Mouse (Mus musculus): ENCODE data around the gene Lhpp. TPM values are rescaled to one million over a fixed set of nuclear protein-coding genes. Genes with fewer than 3 reads are reported as not detected.

Lhpp gene
- total RNA-seq (2021) = 10 to 100 TPM; 12.5 to 13.2 TPM
- long read RNA-seq, experiment 1, transcript Lhpp-201 (7 exons, 1,612 nt) = major isoform, 8 of 13 reads
- long read RNA-seq, experiment 1, partial matches to known transcripts = 3 of 13 reads
- long read RNA-seq, experiment 1, other reads (novel, unspliced or antisense) = 2 of 13 reads
- long read RNA-seq, experiment 2, transcript Lhpp-201 (7 exons, 1,612 nt) = major isoform, 13 of 16 reads
- long read RNA-seq, experiment 2, partial matches to known transcripts = 0 of 16 reads
- long read RNA-seq, experiment 2, other reads (novel, unspliced or antisense) = 3 of 16 reads

GRCm38 (mm10) chr7:132610468-132611318 lies at the start of gene Lhpp:
TSS of gene Lhpp (plus strand) at chr7:132610638.
- peak; percentile 80 for DNase-seq

DNA sequence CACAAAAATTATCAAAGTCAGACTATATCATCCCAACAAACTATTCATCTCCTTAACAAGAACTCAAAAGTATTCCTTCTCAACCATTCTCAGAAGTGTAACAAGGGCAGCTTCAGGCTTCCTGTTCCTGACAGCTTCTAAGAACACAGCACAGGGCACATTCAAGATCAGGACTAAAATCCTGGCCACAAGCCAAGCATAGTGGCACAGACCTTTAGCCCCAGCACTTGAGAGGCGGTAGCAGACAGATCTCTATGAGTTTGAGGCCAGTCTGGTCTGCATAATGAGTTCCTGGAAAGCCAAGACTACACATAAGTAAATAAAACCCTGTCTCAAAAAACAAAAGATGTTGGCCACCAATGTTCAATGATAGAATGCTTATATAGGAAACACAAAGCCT lies 44.6 kb upstream of the Lhpp start:
- no peak for DNase-seq

DNA sequence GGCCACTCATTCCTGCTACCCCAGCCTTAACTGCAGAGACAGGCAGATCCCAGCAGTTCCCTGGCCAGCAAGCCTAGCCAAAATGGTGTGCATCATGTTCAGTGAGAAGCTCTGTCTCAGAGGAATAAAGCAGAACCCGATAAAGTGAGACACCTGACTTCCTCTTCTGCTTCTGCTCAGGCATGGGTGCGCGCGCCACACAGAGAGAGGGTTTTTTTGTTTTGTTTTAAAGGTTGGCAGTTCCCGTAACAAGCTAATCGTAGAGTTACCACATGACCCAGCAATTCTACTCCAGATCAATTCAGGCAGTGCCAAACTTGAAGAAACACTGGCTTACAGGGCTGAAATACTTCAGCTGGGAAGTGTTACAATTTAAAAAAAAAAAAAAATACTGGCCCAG lies 41.6 kb upstream of the Lhpp start:
- DNase-seq = no peak

DNA sequence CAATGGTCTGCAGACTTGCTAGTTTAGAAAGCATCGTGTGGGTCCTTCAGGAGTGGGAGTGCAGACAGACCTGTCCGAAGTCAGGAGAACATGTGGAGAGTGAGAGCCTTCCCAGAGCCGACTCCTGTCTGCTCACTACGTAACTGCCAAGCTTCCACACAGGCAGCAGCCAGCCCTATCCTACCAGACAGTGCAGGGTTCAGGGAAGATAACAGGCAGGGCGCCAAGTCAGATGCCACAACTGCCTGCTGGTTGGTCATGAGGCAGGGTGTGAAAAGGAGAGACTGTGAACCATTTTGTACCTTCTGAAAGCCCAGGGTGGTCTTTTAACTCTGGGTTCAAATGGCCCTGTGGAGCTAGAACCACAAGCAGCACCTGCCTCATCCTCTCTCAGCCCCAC lies 40.4 kb upstream of the Lhpp start:
- DNase-seq = no peak

- no peak for DNase-seq
These were observed 39.0 kb upstream of the Lhpp start for GRCm38 (mm10) chr7:132571481-132571880.

DNA sequence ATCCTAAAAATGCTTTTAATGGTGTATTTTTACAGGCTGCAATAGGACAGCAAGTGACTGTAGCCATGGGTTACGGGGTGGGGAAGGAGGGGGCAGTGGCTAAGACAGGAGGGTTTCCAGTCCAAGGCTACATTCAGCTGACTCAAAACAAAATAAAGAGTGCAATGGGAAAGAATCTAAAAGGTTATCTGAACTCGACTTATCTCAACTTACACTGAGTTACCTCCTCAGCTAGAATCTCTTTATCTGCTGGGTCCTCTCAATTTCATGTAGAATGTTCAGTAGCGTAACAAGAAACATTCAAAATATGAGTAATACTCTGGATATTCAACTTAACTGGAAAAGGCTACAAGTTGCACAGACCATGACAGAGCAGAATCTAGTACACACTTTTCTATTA lies 37.7 kb upstream of the Lhpp start:
- no peak for DNase-seq

DNA sequence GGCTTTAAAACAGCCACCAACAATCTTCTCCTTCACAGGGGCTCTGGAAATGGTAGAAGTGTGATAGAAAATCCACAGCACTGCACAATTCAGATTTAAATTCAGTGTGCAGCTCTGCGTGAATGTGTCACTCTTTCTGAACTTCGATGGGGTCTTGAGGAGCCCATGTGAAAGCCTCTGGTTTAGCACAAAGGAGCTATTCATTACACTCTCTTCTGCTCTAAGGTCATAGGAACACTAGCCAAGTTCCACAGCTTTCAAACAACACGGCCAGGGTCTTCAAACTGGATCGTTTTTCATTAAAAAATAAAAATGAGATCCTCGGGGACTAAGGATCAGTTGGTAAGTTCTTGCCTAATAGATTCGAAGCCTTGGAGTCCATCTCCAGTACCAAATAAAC lies 37.2 kb upstream of the Lhpp start:
- DNase-seq = no peak

GRCm38 (mm10) chr7:132574646-132575045 lies 35.8 kb upstream of the Lhpp start:
- no peak for DNase-seq

DNA sequence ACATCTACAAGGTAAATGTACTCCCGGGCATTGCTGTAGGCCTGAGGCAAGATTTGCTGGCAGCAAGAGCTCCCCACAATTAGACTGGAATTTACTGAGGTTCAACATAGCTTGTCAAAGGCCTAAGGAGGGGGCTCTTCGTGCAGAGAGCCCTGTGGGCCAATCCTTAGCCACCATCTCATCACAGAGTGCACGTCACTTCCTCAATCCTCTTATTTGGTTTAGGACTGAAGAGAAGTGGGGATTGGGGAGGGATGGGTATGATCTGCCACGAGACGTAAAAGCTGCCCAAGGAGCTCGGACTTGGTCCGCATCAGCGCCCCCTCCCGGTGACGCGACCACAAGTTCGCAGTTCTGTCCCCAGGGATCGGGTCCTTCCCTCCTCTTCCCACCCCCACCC lies 34.8 kb upstream of the Lhpp start:
- peak; percentile 78 for DNase-seq

DNA sequence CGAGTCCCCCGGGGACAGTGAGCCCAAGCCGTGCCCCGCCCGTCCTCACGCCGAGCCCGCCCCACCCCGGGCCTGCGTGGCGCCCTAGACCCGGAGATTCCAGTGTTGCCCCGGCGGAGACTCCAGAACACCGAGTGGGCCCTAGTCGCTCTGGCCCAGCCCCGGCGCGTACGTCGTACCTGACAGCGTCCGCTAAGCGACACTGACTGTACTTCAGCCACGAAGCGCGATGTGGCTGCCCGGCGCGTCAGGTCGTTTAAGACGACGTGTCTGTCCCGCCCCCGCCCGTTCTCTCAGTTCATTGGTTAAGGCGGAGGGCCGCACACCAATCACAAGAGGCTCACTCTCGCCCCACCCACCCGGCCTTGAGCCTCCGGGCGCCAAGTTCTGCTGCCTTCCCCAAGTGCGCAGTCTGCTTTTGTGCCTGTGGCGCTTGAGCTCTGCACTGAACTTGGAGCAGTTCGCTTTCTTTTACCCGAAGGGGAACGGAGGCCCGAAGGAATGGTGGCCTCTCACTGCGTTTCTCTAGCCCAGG lies 34.3 kb upstream of the Lhpp start, which contains the start of gene Oat:
Gene Oat (minus strand): TSS at position 283 of the 535 bp plus-strand sequence.
- peak; percentile 96 for DNase-seq

GRCm38 (mm10) chr7:132576891-132577290 lies 33.5 kb upstream of the Lhpp start:
- no peak for DNase-seq

- no peak for DNase-seq
These were observed 29.9 kb upstream of the Lhpp start for GRCm38 (mm10) chr7:132580511-132580910.

DNA sequence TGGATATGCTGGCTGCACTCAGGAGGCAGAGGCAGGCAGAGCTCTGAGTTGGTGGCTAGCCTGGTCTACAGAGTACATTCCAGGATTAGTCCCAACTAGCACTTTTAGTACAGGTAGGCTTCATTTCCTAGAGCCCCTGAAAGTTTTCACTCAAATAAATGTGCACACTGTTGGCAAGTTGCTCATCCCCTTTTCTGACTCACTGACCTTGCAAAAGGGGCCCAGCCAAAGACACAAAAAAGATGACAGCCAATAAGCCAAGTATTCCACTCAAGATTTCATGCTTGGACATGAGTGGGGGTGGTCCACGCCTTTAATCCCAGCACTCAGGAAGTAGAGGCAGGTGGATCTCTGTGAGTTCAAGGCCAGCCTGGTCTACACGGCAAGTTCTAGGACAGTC lies 29.0 kb upstream of the Lhpp start:
- DNase-seq = no peak

DNA sequence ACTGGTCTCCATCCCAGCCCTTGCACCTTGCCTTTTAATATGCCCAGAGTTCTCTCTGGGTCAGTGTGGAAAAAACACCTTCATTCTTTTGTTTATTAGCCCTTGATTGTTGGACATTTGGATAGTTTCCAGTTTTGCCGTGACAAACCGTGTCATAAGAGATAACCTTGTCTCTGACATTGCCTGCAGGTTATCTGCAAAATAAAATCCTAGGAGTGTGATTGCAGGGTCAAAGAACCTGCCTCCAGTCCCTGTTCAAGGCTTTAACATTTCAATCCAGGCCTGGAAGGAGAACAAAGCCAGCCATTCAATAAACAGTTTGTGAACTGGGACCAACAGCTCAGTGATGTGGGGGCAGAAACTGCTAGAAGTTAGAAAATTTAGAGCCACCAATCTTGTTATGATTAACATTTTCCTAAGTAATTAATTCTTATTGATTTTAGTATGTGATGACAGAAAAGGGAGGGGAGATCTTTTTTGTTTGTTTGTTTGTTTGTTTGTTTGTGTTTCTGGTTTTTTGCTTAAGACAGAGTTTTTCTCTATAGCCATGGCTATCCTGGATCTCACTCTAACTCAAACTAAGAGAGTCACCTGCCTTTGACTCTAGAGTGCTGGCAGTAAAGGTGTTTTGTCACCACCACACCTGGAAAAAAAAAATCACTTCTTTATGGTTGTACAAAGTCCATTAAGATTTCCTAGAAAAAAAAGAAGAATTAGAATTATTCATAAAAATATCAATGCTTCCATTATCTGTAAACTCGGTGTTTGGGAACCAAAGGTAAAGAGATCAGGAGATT lies 24.5 kb upstream of the Lhpp start:
- DNase-seq = no peak

DNA sequence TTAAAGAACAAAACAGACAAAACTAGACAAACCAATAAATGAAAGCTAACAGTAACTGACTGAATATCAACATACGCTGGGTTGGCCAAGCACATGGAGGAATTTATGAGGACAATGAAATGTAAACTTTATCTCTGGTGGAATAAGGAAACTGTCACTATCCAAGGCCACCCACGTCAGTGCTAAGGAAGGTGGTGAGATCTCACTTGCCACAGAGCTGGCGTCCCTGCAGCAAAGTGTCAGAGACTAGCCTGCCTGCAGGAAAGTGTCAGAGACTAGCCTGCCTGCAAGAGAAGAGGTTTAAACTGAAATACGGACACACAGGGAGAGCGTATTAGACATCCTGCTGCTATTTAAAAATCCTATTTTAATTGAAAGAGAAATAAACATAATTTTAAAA lies 23.3 kb upstream of the Lhpp start:
- DNase-seq = no peak

- no peak for DNase-seq
These were observed 20.8 kb upstream of the Lhpp start for GRCm38 (mm10) chr7:132589610-132590009.

GRCm38 (mm10) chr7:132593762-132594161 lies 16.7 kb upstream of the Lhpp start:
- no peak for DNase-seq

DNA sequence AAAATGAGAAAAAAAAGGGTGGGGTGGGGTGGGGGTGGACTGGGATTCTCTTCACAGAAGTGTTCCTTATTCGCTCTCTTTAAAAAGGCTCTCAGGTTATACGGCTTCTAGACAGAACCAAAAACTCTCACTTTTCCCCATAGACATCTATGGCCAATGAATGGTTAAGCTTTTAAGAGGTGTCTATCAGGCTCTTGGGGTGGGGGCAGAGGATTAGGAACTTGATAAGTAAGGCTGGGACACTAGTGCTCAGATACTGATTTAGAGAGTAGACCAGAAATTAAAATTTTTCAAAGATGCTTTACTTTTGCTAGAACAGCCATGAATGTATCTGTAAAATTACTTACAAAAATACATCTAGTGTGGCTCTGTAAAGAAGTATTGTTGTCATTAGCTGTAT lies 16.1 kb upstream of the Lhpp start:
- DNase-seq = no peak

- DNase-seq = no peak
These were observed 14.7 kb upstream of the Lhpp start for GRCm38 (mm10) chr7:132595787-132596186.

DNA sequence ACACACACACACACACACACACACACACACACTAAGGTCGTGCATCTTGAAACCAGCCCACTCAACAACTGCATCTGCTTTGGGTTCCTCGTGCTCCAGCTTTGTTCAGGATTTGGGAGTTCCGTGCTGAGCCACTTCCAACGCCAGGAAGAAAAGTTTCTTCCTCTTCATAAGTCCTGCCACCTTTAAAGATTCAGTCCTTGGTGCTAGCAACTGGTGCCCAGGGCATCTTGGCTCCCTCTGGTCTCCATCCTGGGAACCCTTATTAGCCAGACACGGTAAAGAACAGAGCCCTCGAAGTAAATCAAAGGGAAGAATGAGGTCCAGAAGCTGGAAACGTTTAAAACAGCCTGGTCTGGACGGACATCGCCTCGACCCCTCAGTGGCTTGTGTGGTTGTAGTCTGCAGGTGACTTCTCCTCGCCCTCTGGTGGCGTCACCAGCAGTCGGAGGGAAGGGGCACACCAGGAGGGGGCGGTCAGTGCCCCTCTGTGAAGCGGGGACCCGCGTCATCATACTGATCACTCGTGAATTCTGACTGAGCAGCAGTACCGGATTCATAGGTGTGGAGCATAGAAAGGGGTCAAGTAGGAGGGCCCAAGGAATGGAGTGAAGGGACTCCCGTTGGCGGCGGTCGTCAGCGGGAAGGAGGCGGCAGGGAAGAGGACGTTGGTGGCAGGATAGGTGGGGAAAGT lies 13.7 kb upstream of the Lhpp start:
- DNase-seq = no peak

DNA sequence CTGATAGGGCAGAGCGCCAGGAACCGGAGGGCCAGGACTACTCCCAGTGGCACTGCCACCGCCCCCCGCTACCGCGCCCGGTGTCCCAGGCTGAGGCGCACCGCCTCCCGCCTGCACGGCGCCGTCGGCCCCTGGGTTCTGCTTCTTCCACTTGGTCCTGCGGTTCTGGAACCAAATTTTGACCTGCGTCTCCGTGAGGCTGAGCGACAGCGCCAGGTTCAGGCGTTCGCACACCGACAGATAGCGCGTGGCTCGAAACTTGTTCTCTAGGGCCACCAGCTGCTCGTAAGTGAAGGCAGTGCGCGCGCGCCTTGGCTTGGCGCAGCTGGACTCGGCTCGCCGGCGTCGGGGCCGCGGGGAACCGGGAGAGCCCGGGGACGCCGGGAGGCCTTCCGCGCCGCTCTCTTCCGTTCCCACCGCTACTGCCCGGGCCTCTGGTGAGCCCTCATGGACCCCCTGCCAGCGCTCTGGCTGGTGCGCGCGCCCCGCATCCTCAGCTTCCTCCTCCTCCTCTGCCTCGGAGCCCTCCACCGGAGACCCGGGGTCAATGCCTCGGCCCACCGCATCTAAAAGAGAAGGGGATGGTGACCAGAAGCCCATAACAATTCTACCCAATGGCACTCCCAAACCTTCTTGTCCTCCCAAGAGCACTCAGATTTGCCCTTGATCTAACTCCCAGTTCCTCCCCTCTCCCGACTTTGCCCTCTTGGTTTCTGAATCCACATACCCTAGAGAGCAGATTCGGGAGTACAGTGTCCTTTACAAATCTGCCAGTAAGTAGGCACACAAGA lies 13.0 kb upstream of the Lhpp start:
- DNase-seq = no peak

All from gastrocnemius, postnatal 25 days (tissue).